Mouse (Mus musculus): Measurements from ENCODE around the gene Eif3d. TPM values are rescaled to one million over a fixed set of nuclear protein-coding genes. Genes with fewer than 3 reads are reported as not detected.

Eif3d gene
- total and polyA plus RNA-seq, 3 experiments, result 521 to 738 (median 619) TPM

GRCm38 (mm10) chr15:77974165-77974841 lies 3.7 kb upstream of the Eif3d start:
- peak; percentile 45 for TF ChIP-seq SIN3A (IDR thresholded peaks at IDR 0.05; ENCODE audit: low read length)
- TF ChIP-seq CHD1 (IDR thresholded peaks at IDR 0.05; ENCODE audit: low read depth, low read length), result no peak
- peak; percentile 30; the same call in 1 of the 2 replicates for TF ChIP-seq HCFC1 (IDR thresholded peaks at IDR 0.05; ENCODE audit: low read depth, low read length)
- TF ChIP-seq EP300 (IDR thresholded peaks at IDR 0.05; ENCODE audit: low read depth in 1 of 2, low read length in 2 of 2), result peak; percentile 70 to 73; a peak in 3 of 4 replicates
- TF ChIP-seq ZNF384 (IDR thresholded peaks at IDR 0.05; ENCODE audit: low read depth, low read length), result no peak
- TF ChIP-seq TAL1 (IDR thresholded peaks at IDR 0.05; ENCODE audit: low read length), result peak; percentile 54
- TF ChIP-seq MXI1 (IDR thresholded peaks at IDR 0.05; ENCODE audit: low read depth, low read length), result 0 out of 2 replicates have a peak, but pooled peaks have one; percentile 17
- TF ChIP-seq MYC (IDR thresholded peaks at IDR 0.05; ENCODE audit: low read depth, low read length), result peak; percentile 31; the same call in 1 of the 2 replicates
- TF ChIP-seq TCF12 (IDR thresholded peaks at IDR 0.05; ENCODE audit: low read depth, low read length), result peak; percentile 79
- peak; percentile 66 for TF ChIP-seq ETS1 (IDR thresholded peaks at IDR 0.05; ENCODE audit: low read depth, low read length)
- peak; percentile 83 for TF ChIP-seq GATA1 (IDR thresholded peaks at IDR 0.05; ENCODE audit: low read depth, low read length)
- TF ChIP-seq TBP (IDR thresholded peaks at IDR 0.05; ENCODE audit: low read depth, low read length), result 0 out of 2 replicates have a peak, but pooled peaks have one; percentile 17
- no peak for TF ChIP-seq MEF2A (IDR thresholded peaks at IDR 0.05; ENCODE audit: extremely low read depth, insufficient replicate concordance, low read depth, low read length, poor library complexity, severe bottlenecking)
- Histone ChIP-seq H3K9ac (ENCODE audit: control insufficient read depth, low read depth, low read length, poor library complexity, severe bottlenecking) (peak overlapping the region; percentile 29), H3K27ac (ENCODE audit: control insufficient read depth, low read depth, low read length) (peak overlapping the region; percentile 62), H3K4me1 (ENCODE audit: control insufficient read depth in 1 of 2, insufficient read depth in 2 of 2, low read length in 2 of 2) (peaks cover 5 to 35% of the 10 kb centered on the region in 2 experiments), H3K9me3 (replicated peaks; ENCODE audit: insufficient read depth, low read length) (no peaks in the 10 kb centered on the region), H3K36me3 (ENCODE audit: control insufficient read depth in 1 of 2, insufficient read depth in 2 of 2, low read length in 2 of 2) (peaks cover 0 to 24% of the 10 kb centered on the region in 2 experiments; a peak in 2 of 4 replicates), H3K79me2 (ENCODE audit: control insufficient read depth, insufficient read depth, low read length, poor library complexity) (peaks cover 18% of the 10 kb centered on the region), H3K4me3 (ENCODE audit: control insufficient read depth in 1 of 2, insufficient read depth in 1 of 2, low read depth in 2 of 2, low read length in 2 of 2) (no peak overlapping the region; a peak in 1 of 4 replicates), H3K27me3 (ENCODE audit: control insufficient read depth in 1 of 2, insufficient read depth in 2 of 2, low read length in 2 of 2) (no peaks in the 10 kb centered on the region)
- peak; percentile 64 for DNase-seq (ENCODE audit: low read depth, low spot score)

GRCm38 (mm10) chr15:77969940-77970469 lies 608 bp downstream of the Eif3d start:
- DNase-seq (ENCODE audit: low read depth, low spot score), result no peak
- peaks cover 14 to 42% of the 10 kb centered on the region in 2 experiments for H3K36me3 ChIP-seq (ENCODE audit: control insufficient read depth in 1 of 2, insufficient read depth in 2 of 2, low read length in 2 of 2)
- H3K4me1 ChIP-seq (ENCODE audit: control insufficient read depth in 1 of 2, insufficient read depth in 2 of 2, low read length in 2 of 2), result peaks cover 5 to 39% of the 10 kb centered on the region in 2 experiments
- TF ChIP-seq SIN3A (IDR thresholded peaks at IDR 0.05; ENCODE audit: low read length) (0 out of 2 replicates have a peak, but pooled peaks have one; percentile 26), MXI1 (IDR thresholded peaks at IDR 0.05; ENCODE audit: low read depth, low read length) (no peak), MAZ (IDR thresholded peaks at IDR 0.05; ENCODE audit: low read depth, low read length) (no peak), BHLHE40 (IDR thresholded peaks at IDR 0.05; ENCODE audit: borderline replicate concordance, low read depth, low read length) (no peak), POLR2AphosphoS2 (IDR thresholded peaks at IDR 0.05; ENCODE audit: low read length) (peak; percentile 25; the same call in 1 of the 2 replicates)
- H3K4me3 ChIP-seq (ENCODE audit: control insufficient read depth in 1 of 2, insufficient read depth in 1 of 2, low read depth in 2 of 2, low read length in 2 of 2), result peak overlapping the region; percentile 81 to 88
- peak overlapping the region; percentile 84 for H3K9ac ChIP-seq (ENCODE audit: control insufficient read depth, low read depth, low read length, poor library complexity, severe bottlenecking)
- peak overlapping the region; percentile 99 for H3K27ac ChIP-seq (ENCODE audit: control insufficient read depth, low read depth, low read length)
- no peaks in the 10 kb centered on the region for H3K9me3 ChIP-seq (replicated peaks; ENCODE audit: insufficient read depth, low read length)
- H3K79me2 ChIP-seq (ENCODE audit: control insufficient read depth, insufficient read depth, low read length, poor library complexity), result peaks cover 32% of the 10 kb centered on the region
- H3K27me3 ChIP-seq (ENCODE audit: control insufficient read depth in 1 of 2, insufficient read depth in 2 of 2, low read length in 2 of 2), result no peaks in the 10 kb centered on the region

Data from MEL (cell line).